Mouse (Mus musculus) ES-Bruce4 (cell line): ENCODE measurements at regions not wholly inside any gene's neighbourhood (a gene's known extent, or its start where the extent isn't known, plus 50 kb on each side); places are given as distances from the start of the nearest gene placed in this dataset.

ENCODE experiments used
- H3K27ac ChIP-seq: 2 replicates; pipeline ENCODE4 v1.5.1; 2012; ENCODE audit warnings: low read length, inconsistent platforms; ENCODE audit not compliant: insufficient read depth
- H3K27me3 ChIP-seq: 2 replicates; pipeline ENCODE4 v1.6.1; 2012; ENCODE audit warnings: mild to moderate bottlenecking, low read length, inconsistent platforms; ENCODE audit not compliant: control insufficient read depth, poor library complexity, insufficient read depth, severe bottlenecking
- H3K36me3 ChIP-seq: 2 replicates; pipeline ENCODE4 v1.6.1; 2012; ENCODE audit warnings: inconsistent platforms, mild to moderate bottlenecking, low read length, moderate library complexity; ENCODE audit not compliant: control insufficient read depth, poor library complexity, insufficient read depth, severe bottlenecking
- H3K4me1 ChIP-seq: one replicate; pipeline ENCODE4 v1.8.1; 2011; ENCODE audit warnings: low read length; ENCODE audit not compliant: control insufficient read depth, insufficient read depth
- H3K4me3 ChIP-seq: 2 replicates; pipeline ENCODE4 v1.5.1; 2011; ENCODE audit warnings: low read depth, mild to moderate bottlenecking, low read length
- H3K9ac ChIP-seq: 2 replicates; pipeline ENCODE4 v1.6.1; 2012; ENCODE audit warnings: low read depth, mild to moderate bottlenecking, inconsistent platforms; ENCODE audit not compliant: poor library complexity, severe bottlenecking
- H3K9me3 ChIP-seq: replicated peaks from 2 replicates; pipeline ENCODE4 v1.6.1; 2012; ENCODE audit warnings: mild to moderate bottlenecking, low read length, inconsistent platforms; ENCODE audit not compliant: control insufficient read depth, poor library complexity, insufficient read depth, severe bottlenecking
- CTCF ChIP-seq: IDR thresholded peaks from one replicate; pipeline ENCODE4 v1.8.1; 2011; ENCODE audit warnings: low read depth, low read length
- EP300 ChIP-seq: IDR thresholded peaks from 2 replicates; pipeline ENCODE4 v1.6.1; 2011; ENCODE audit warnings: low read depth, low read length; ENCODE audit not compliant: insufficient read depth
- POLR2A ChIP-seq: IDR thresholded peaks from one replicate; pipeline ENCODE4 v1.8.1; 2011; ENCODE audit warnings: low read length; ENCODE audit not compliant: insufficient read depth

- no peak for TF ChIP-seq POLR2A
- TF ChIP-seq EP300 = no peak
- TF ChIP-seq CTCF = no peak
- Histone ChIP-seq H3K27me3 (no peaks in the 10 kb centered on the region), H3K9ac (no peak overlapping the region), H3K4me1 (peaks cover 2% of the 10 kb centered on the region), H3K4me3 (no peak overlapping the region), H3K36me3 (no peaks in the 10 kb centered on the region), H3K27ac (peak overlapping the region; percentile 44; the same call in 1 of the 2 replicates), H3K9me3 (no peaks in the 10 kb centered on the region)
These were observed 200.5 kb downstream of the Gm11146 start for GRCm38 (mm10) chr16:77401185-77401943.

GRCm38 (mm10) chr16:77400276-77400891, 201.5 kb downstream of the Gm11146 start:
- Histone ChIP-seq H3K27me3 (no peaks in the 10 kb centered on the region), H3K4me1 (peaks cover 2% of the 10 kb centered on the region), H3K4me3 (no peak overlapping the region), H3K27ac (peak overlapping the region; percentile 44; the same call in 1 of the 2 replicates), H3K36me3 (no peaks in the 10 kb centered on the region), H3K9me3 (no peaks in the 10 kb centered on the region), H3K9ac (no peak overlapping the region)
- no peak for TF ChIP-seq POLR2A
- no peak for TF ChIP-seq CTCF
- 0 out of 2 replicates have a peak, but pooled peaks have one; percentile 54 for TF ChIP-seq EP300

GRCm38 (mm10) chr16:77399846-77400275, 202.0 kb downstream of the Gm11146 start:
- TF ChIP-seq POLR2A (no peak), CTCF (no peak), EP300 (no peak)

GRCm38 (mm10) chr16:77394054-77394716, 207.7 kb downstream of the Gm11146 start:
- Histone ChIP-seq H3K36me3 (no peaks in the 10 kb centered on the region), H3K4me3 (no peak overlapping the region), H3K27ac (no peak overlapping the region), H3K4me1 (no peaks in the 10 kb centered on the region), H3K9ac (no peak overlapping the region), H3K27me3 (no peaks in the 10 kb centered on the region), H3K9me3 (no peaks in the 10 kb centered on the region)
- TF ChIP-seq CTCF (no peak), POLR2A (no peak), EP300 (no peak)

More at GRCm38 (mm10) chr16:77399846-77400275, 202.0 kb downstream of the Gm11146 start:
- no peak overlapping the region for H3K27ac ChIP-seq
- H3K27me3 ChIP-seq = no peaks in the 10 kb centered on the region
- peaks cover 2% of the 10 kb centered on the region for H3K4me1 ChIP-seq
- H3K9ac ChIP-seq = no peak overlapping the region
- no peak overlapping the region for H3K4me3 ChIP-seq
- H3K36me3 ChIP-seq = no peaks in the 10 kb centered on the region
- no peaks in the 10 kb centered on the region for H3K9me3 ChIP-seq

- H3K9me3 ChIP-seq = no peaks in the 10 kb centered on the region
- no peak overlapping the region for H3K9ac ChIP-seq
- H3K36me3 ChIP-seq = no peaks in the 10 kb centered on the region
- no peak for TF ChIP-seq POLR2A
- TF ChIP-seq CTCF = no peak
- H3K27me3 ChIP-seq = no peaks in the 10 kb centered on the region
- no peak overlapping the region for H3K4me3 ChIP-seq
- no peaks in the 10 kb centered on the region for H3K4me1 ChIP-seq
- H3K27ac ChIP-seq = no peak overlapping the region
These were observed 208.4 kb downstream of the Gm11146 start for GRCm38 (mm10) chr16:77393470-77393869.

GRCm38 (mm10) chr16:77392205-77392604, 209.7 kb downstream of the Gm11146 start:
- TF ChIP-seq CTCF = no peak
- TF ChIP-seq POLR2A = no peak
- TF ChIP-seq EP300 = no peak
- Histone ChIP-seq H3K36me3 (no peaks in the 10 kb centered on the region), H3K27ac (no peak overlapping the region), H3K27me3 (no peaks in the 10 kb centered on the region), H3K4me1 (no peaks in the 10 kb centered on the region), H3K4me3 (no peak overlapping the region), H3K9ac (no peak overlapping the region), H3K9me3 (no peaks in the 10 kb centered on the region)
